Mouse (Mus musculus) liver, embryonic 12.5 days (tissue): Measurements from ENCODE around the gene Ndufc2. TPM values are rescaled to one million over a fixed set of nuclear protein-coding genes. Genes with fewer than 3 reads are reported as not detected.

ENCODE experiments used
- ATAC-seq: fragments of 200-750 bp; cut with Nextera tagmentation; 2 replicates; pipeline ENCODE4 v1.8.0; 2017; ENCODE audit warnings: moderate number of reproducible peaks, mild to moderate bottlenecking, moderate library complexity
- H3K27ac ChIP-seq: fragments of 300-500 bp; sonication (generic); 2 replicates; pipeline ENCODE4 v1.5.1; 2016; ENCODE audit warnings: mild to moderate bottlenecking
- H3K27me3 ChIP-seq: fragments of 300-500 bp; sonication (generic); replicated peaks from 2 replicates; pipeline ENCODE4 v1.6.1; 2016; ENCODE audit warnings: mild to moderate bottlenecking, moderate library complexity
- H3K36me3 ChIP-seq: fragments of 300-500 bp; sonication (generic); 2 replicates; pipeline ENCODE4 v1.6.1; 2016; ENCODE audit warnings: mild to moderate bottlenecking, moderate library complexity
- H3K4me1 ChIP-seq: fragments of 300-500 bp; sonication (generic); 2 replicates; pipeline ENCODE4 v1.6.1; 2016
- H3K4me2 ChIP-seq: fragments of 300-500 bp; sonication (generic); 2 replicates; pipeline ENCODE4 v1.6.1; 2016; ENCODE audit warnings: mild to moderate bottlenecking, moderate library complexity
- H3K4me3 ChIP-seq: fragments of 300-500 bp; sonication (generic); 2 replicates; pipeline ENCODE4 v1.5.1; 2016; ENCODE audit warnings: mild to moderate bottlenecking, moderate library complexity
- H3K9ac ChIP-seq: fragments of 300-500 bp; sonication (generic); 2 replicates; pipeline ENCODE4 v1.6.1; 2016; ENCODE audit warnings: mild to moderate bottlenecking, moderate library complexity
- H3K9me3 ChIP-seq: fragments of 300-500 bp; sonication (generic); replicated peaks from 2 replicates; pipeline ENCODE4 v1.6.1; 2016; ENCODE audit warnings: mild to moderate bottlenecking, moderate library complexity
- WGBS: fragments of 180-500 bp; shearing (Covaris S2); methylation state at CpG from one replicate; pipeline ENCODE4 v1.1.7; 2016; ENCODE audit not compliant: insufficient replicate concordance; 5-methylcytosine and 5-hydroxymethylcytosine counted together
- polyA plus RNA-seq: library from polyadenylated mRNA; unstranded; fragments of >200 nt; fragmentation: Nextera tagmentation; extraction: Ambion mirVana; gene quantifications from 2 replicates; pipeline ENCODE4 v1.2.1, GENCODE M21; 2016

The Ndufc2 gene
- polyA plus RNA-seq, 1 experiment from 2014 or later, result 249 TPM

DNA sequence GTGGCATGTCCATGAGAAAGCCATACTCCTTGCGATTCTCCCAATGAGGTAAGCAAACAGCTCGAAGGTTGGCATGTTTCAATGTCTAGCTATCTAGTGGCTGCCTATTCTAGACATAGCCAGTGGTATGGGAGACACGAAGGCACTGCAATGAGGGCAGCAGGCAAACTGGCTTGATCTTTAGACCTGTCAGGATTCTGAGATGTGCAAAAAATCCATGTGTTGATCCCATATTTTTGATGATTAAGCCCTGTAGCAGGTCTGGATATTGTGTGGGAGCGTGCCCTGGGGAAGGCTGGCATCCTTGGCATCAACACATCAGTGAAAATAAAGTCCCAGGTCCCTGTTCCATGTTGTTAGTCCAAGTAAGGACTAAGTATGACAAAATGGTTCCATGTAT, 11.3 kb upstream of the Ndufc2 start:
- Histone ChIP-seq H3K4me2 (no peak overlapping the region), H3K9me3 (no peaks in the 10 kb centered on the region), H3K36me3 (peaks cover 99% of the 10 kb centered on the region), H3K4me3 (no peak overlapping the region), H3K4me1 (no peaks in the 10 kb centered on the region), H3K9ac (no peak overlapping the region), H3K27ac (no peak overlapping the region), H3K27me3 (no peaks in the 10 kb centered on the region)
- WGBS, result 81% methylated on average over 4 of the region's 4 CpGs
- ATAC-seq, result no peak

DNA sequence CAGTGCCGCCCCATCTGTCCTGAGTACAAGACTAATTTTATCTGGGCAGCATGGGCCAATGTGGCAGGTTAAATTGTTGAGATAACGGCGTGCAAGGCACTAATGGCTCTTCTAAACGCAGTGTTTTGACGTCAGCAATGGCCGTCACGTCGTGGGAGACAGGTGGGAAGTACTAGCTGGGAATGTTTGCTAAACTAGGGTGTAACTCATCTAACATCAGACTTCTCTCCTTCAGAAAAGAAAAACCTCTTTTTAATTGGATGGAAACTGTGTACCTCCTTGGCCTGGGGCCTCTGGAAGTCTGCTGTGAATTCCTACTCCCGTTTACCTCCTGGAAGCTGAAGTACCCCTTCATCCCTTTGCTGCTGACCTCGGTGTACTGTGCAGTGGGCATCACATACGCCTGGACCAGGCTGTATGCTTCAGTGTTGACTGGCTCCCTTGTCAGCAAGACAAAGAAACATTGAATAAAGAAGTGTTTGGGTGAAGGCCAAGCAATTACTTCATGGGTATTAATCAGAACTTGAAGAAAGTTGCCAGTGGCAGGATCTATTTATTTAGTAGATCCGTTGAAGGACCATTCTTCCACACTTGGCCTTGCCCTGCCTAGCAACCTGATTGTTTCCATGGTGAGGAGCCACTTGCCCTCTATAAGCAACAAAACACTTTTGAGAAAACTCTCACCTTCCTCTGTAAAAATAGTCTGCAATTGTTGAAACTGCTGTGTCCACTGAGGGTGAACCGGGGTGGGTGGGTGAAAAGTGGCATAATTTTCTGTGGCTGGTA, 8.3 kb upstream of the Ndufc2 start:
- Histone ChIP-seq H3K4me1 (no peaks in the 10 kb centered on the region), H3K27me3 (no peaks in the 10 kb centered on the region), H3K36me3 (peaks cover 70% of the 10 kb centered on the region), H3K4me3 (no peak overlapping the region), H3K27ac (no peak overlapping the region), H3K9ac (no peak overlapping the region), H3K4me2 (no peak overlapping the region), H3K9me3 (no peaks in the 10 kb centered on the region)
- 79% methylated on average over 13 of the region's 13 CpGs for WGBS
- ATAC-seq, result no peak

DNA sequence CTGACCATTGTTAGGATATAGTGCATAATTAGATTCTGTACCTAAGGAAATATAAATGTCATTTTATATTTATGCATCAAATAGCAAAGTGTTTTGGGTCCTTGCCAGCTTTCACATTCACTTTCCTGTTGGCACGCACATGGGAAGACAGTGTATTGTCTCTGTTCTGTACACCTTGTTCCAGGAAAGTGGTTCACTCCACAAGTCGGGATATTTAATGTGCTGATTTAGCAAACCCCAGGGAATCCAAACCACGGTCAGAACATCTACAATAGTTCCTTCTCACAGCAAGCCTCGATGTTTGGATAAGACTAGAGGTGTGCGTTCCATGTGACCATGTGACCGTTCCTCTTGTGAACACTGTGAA, 7.7 kb upstream of the Ndufc2 start:
- no peaks in the 10 kb centered on the region for H3K4me1 ChIP-seq
- H3K9me3 ChIP-seq, result no peaks in the 10 kb centered on the region
- no peak for ATAC-seq
- WGBS, result 83% methylated on average over 6 of the region's 6 CpGs
- no peak overlapping the region for H3K27ac ChIP-seq
- H3K4me3 ChIP-seq, result no peak overlapping the region
- no peaks in the 10 kb centered on the region for H3K27me3 ChIP-seq
- no peak overlapping the region for H3K9ac ChIP-seq
- peaks cover 64% of the 10 kb centered on the region for H3K36me3 ChIP-seq
- no peak overlapping the region for H3K4me2 ChIP-seq

DNA sequence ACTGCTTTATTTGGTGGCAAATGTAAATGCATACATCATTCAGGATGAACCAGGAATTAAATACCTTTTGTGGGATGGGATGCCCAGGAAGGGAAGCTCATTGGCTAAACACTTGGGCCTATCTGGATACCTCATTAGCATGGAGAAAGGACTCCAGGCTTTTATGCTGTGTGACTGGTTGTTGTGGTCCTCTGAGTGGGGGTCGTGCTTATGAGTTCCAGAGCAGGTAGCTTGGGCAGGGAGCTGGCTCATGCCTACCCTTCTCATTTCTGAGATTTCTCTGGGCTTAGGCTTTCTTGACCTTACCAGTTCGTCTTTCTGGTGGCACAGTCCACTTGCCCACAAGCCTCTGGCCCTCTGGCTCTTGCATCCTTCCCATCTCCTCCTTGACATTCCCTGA, 5.4 kb upstream of the Ndufc2 start:
- peaks cover 41% of the 10 kb centered on the region for H3K36me3 ChIP-seq
- ATAC-seq, result no peak
- no peak overlapping the region for H3K4me2 ChIP-seq
- H3K27me3 ChIP-seq, result no peaks in the 10 kb centered on the region
- 64% methylated on average over 2 of the region's 2 CpGs for WGBS
- no peak overlapping the region for H3K4me3 ChIP-seq
- H3K9me3 ChIP-seq, result no peaks in the 10 kb centered on the region
- no peak overlapping the region for H3K9ac ChIP-seq
- H3K27ac ChIP-seq, result no peak overlapping the region
- H3K4me1 ChIP-seq, result peaks cover 2% of the 10 kb centered on the region

DNA sequence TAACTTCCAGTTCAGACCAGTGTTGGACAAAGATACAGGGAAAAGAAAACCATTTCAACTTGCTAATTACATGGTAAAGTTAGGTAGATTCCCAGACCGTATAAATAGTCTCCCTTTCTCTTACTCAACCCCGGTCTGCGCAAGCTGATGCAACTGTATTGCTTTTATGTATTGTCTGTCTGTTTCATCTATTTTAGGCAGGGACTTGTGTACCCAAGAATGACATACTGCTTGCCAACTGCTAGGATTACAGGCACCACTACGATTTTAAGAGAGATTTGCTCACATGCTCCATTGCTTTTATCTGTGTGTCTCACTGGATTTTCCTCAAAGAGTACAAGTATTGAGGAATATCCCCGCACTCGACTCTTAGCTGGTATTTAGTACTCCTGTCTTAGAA, 860 bp upstream of the Ndufc2 start:
- no peak overlapping the region for H3K27ac ChIP-seq
- peaks cover 23% of the 10 kb centered on the region for H3K36me3 ChIP-seq
- H3K9ac ChIP-seq, result no peak overlapping the region
- H3K27me3 ChIP-seq, result no peaks in the 10 kb centered on the region
- 82% methylated on average over 6 of the region's 6 CpGs for WGBS
- no peak for ATAC-seq
- H3K4me3 ChIP-seq, result no peak overlapping the region
- no peak overlapping the region for H3K4me2 ChIP-seq
- H3K9me3 ChIP-seq, result no peaks in the 10 kb centered on the region; the same call in 1 of the 2 replicates
- H3K4me1 ChIP-seq, result peaks cover 28% of the 10 kb centered on the region

DNA sequence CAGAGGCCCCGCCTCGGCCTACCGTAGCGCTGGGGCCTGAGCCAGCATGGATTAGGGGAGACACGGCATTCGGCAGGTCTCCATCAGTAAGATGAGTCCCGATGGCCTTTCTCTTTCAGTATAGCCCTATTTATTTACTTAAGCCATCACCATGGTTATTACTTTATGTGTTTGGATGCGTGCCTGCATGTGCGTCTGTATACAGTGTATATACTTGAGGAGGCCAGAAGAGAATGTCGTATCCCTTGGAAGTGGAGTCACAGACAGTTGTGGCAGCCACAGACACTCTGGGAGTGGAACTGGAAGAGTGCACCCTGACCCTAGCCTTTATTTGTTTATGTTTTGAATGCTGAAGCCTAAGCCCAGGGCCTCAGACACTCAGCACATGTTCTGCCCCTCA, 7.3 kb downstream of the Ndufc2 start:
- Histone ChIP-seq H3K36me3 (peaks cover 78% of the 10 kb centered on the region), H3K9ac (no peak overlapping the region), H3K4me2 (no peak overlapping the region), H3K4me1 (peaks cover 1% of the 10 kb centered on the region; the same call in 1 of the 2 replicates), H3K9me3 (no peaks in the 10 kb centered on the region; the same call in 1 of the 2 replicates), H3K27ac (no peak overlapping the region), H3K4me3 (no peak overlapping the region), H3K27me3 (no peaks in the 10 kb centered on the region)
- no peak for ATAC-seq
- WGBS, result 87% methylated on average over 10 of the region's 10 CpGs

DNA sequence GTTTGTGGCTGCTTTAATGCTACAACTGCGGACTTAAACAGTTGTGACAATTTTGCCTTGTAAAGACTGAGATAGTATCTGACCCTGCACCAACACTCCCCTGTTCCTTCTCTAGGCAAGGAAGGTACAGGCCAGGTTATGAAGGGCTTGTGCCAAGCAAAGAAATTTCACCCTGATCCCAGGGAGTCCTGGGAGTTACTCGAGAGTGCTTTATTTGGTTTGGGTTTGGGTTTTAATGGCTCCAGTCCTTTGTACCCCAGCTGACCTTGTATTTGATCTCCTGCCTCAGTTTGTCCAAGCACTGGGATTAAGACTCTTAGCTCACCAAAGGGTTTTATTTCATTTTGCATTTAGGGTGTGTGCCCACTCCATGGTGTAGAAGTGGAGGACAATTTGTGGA, 11.3 kb downstream of the Ndufc2 start:
- no peak overlapping the region for H3K4me3 ChIP-seq
- ATAC-seq, result no peak
- H3K27ac ChIP-seq, result no peak overlapping the region
- peaks cover 57% of the 10 kb centered on the region for H3K36me3 ChIP-seq
- no peaks in the 10 kb centered on the region for H3K9me3 ChIP-seq
- 86% methylated on average over 2 of the region's 2 CpGs for WGBS
- no peaks in the 10 kb centered on the region for H3K27me3 ChIP-seq
- no peak overlapping the region for H3K9ac ChIP-seq
- no peak overlapping the region for H3K4me2 ChIP-seq
- H3K4me1 ChIP-seq, result 0 out of 2 replicates have a peak, but pooled peaks cover 12% of the 10 kb centered on the region

DNA sequence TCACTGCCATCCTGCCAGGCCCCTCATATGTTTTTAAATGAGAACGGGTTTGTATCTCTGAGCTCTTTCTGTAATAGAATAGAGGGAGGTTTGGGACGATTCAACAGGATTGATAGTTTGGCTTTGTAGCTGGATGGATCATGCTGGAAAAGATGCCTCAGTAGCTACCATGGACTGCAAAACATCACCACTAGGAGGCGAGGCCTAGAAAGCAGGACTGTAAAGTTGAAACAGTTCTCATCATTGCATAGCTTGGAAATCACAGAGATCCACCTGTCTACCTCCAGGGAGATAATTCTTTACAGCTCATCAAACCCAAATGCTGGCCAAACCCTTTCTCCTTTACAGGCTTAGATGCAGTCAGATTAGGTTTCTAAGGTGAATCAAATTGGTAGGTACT, 11.8 kb downstream of the Ndufc2 start:
- no peak for ATAC-seq
- Histone ChIP-seq H3K4me1 (0 out of 2 replicates have a peak, but pooled peaks cover 12% of the 10 kb centered on the region), H3K4me2 (no peak overlapping the region), H3K9ac (no peak overlapping the region), H3K4me3 (no peak overlapping the region), H3K9me3 (no peaks in the 10 kb centered on the region), H3K27me3 (no peaks in the 10 kb centered on the region), H3K36me3 (peaks cover 54% of the 10 kb centered on the region), H3K27ac (no peak overlapping the region)
- WGBS, result 70% methylated on average over 3 of the region's 3 CpGs

DNA sequence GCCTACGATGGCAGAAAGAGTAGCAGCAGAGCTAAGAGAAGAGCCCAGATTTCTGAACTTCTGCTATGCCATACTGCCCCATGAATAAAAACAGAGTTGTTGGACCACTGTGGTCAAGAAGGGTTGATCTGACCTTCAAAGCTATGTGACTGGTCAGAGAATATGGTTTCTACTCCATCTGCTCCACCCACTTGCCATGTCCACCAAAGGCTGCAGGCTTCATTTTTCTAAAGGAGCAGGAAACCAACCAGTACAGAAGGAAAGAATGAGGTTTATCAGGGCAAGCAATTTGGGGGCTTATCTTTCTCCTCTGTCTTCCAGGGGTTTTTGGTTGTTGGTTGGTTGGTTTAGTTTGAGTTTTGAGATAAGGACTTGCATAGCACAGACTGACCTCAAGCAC, 14.2 kb downstream of the Ndufc2 start:
- no peak overlapping the region for H3K27ac ChIP-seq
- no peak for ATAC-seq
- H3K4me2 ChIP-seq, result no peak overlapping the region
- H3K9ac ChIP-seq, result no peak overlapping the region
- H3K4me3 ChIP-seq, result no peak overlapping the region
- 67% methylated on average over 1 of the region's 1 CpGs for WGBS
- 0 out of 2 replicates have a peak, but pooled peaks cover 12% of the 10 kb centered on the region for H3K4me1 ChIP-seq
- no peaks in the 10 kb centered on the region for H3K9me3 ChIP-seq
- H3K27me3 ChIP-seq, result no peaks in the 10 kb centered on the region
- H3K36me3 ChIP-seq, result peaks cover 32% of the 10 kb centered on the region

DNA sequence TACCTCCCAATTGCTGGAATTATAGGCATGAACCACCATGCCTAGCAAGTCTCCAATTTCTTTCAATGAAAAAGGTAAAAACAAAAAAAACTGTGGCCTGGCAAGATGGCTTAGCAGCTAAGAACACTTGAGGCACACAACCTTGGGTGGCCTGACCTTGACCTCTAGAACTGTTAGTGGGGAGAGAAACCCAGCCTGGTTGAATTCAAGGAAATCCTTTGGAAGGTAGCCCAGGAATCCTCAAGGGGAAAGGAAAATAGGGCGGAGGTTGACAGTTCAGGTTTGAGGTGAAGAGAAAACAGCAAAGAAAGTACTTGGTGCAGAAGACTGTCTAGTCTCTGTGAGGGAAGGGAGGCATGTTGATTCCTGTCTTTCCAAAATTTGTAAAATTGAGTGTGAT, 14.6 kb downstream of the Ndufc2 start:
- Histone ChIP-seq H3K36me3 (peaks cover 27% of the 10 kb centered on the region), H3K4me1 (0 out of 2 replicates have a peak, but pooled peaks cover 12% of the 10 kb centered on the region), H3K27me3 (no peaks in the 10 kb centered on the region), H3K9me3 (no peaks in the 10 kb centered on the region), H3K27ac (no peak overlapping the region), H3K4me2 (no peak overlapping the region), H3K9ac (no peak overlapping the region), H3K4me3 (no peak overlapping the region)
- no peak for ATAC-seq
- 81% methylated on average over 1 of the region's 1 CpGs for WGBS

DNA sequence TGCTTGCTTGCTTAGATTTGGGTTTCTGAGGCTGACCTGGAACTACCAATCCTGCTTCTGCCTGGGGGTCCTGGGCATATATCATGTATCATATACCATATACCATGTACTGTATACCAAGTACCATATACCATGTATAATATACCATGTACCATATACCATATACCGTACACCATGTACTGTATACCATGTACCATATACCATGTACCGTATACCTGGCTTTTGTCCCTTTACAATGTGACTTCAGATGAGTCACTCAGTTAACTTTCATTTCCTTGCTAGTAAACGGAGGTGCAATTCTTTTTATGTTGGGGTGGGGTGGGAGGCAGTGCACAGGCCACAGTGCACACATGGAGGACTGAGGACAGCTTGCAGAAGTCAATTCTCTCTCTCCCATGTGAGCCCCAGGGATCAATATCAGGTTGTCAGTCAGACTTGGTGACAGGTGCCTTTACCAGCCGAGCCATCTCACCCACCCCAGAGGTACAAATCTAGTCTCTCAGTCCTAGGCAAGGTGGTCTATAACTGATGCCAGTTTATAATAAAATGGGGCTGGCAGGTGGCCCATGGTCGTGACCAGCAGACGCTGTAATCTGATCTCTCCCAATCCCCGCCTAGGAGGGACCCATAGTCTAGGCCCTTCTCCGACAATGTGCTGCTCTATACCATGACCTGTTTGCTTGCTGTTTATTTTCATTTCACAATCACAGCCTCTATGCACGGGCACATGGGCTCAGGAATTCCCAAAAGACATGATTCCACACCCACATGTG, 15.3 kb downstream of the Ndufc2 start:
- WGBS, result 54% methylated on average over 9 of the region's 9 CpGs
- ATAC-seq, result 0 out of 2 replicates have a peak, but pooled peaks have one; percentile 25

DNA sequence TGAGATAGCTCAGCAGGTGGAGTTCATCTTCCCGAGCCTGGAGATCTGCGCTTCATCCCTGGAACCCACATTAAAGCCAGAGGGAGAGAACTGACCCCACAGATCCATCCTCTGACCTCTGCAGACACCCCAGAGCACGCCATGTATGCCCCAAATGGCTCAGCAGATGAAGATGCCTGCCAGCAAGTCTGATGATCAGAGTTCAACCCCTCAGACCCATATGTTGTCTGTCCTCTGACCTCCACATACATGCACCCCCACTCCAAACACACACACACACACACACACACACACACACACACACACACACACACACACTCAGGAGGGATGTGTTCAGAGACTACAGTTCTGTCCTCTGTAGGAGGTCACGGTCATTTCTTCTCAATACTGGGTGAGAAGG, 16.7 kb downstream of the Ndufc2 start:
- peaks cover 7% of the 10 kb centered on the region for H3K36me3 ChIP-seq
- no peak overlapping the region for H3K4me2 ChIP-seq
- WGBS, result 71% methylated on average over 4 of the region's 4 CpGs
- H3K4me3 ChIP-seq, result no peak overlapping the region
- no peaks in the 10 kb centered on the region for H3K9me3 ChIP-seq
- no peaks in the 10 kb centered on the region for H3K27me3 ChIP-seq
- 0 out of 2 replicates have a peak, but pooled peaks cover 12% of the 10 kb centered on the region for H3K4me1 ChIP-seq
- no peak overlapping the region for H3K9ac ChIP-seq
- ATAC-seq, result no peak
- no peak overlapping the region for H3K27ac ChIP-seq

More for the DNA sequence above, 15.3 kb downstream of the Ndufc2 start:
- H3K9me3 ChIP-seq, result no peaks in the 10 kb centered on the region
- no peak overlapping the region for H3K4me2 ChIP-seq
- H3K4me1 ChIP-seq, result 0 out of 2 replicates have a peak, but pooled peaks cover 12% of the 10 kb centered on the region
- H3K9ac ChIP-seq, result no peak overlapping the region
- no peaks in the 10 kb centered on the region for H3K27me3 ChIP-seq
- no peak overlapping the region for H3K27ac ChIP-seq
- peaks cover 20% of the 10 kb centered on the region for H3K36me3 ChIP-seq
- H3K4me3 ChIP-seq, result no peak overlapping the region
